Mouse (Mus musculus): ENCODE measurements around the gene Olfr1497. TPM values are rescaled to one million over a fixed set of nuclear protein-coding genes. Genes with fewer than 3 reads are reported as not detected.

The Olfr1497 gene
- not detected in 2 replicates for total RNA-seq (2012; rRNA removed)
- not detected in 2 replicates for total RNA-seq (2014; rRNA removed)
- not detected in 2 replicates for polyA plus RNA-seq (2012; ENCODE audit: insufficient read length, low read depth)

DNA sequence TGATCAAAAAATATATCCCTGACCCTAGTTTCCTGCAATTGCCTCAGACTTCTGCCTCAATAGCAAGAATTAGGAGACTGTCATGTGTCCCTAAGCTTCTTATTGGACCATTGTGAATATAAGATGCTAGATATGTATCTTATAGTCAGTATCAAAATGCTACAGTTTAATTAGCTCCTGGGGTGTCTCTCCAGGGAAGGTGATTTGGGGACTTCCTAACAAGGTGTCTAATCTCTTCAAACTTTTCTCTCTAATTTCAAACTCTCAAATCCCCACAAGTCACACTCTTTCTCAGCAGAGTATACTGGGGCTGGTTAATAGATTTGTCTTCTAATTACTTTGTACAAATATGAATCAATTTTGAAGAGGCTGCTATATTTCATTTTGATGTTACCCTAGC is at the start of gene Olfr1497:
Gene Olfr1497 (minus strand): TSS at position 101 of the 400 bp plus-strand sequence.
- in situ Hi-C loops (cut with MboI; ENCODE audit: low pct_ligation_motif_present, low pct_unique_long_range_greater_than_20kb, low sequenced_read_pairs) (no loop called here), dilution Hi-C loops (cut with MboI; ENCODE audit: extremely low pct_ligation_motif_present, extremely low pct_unique_long_range_greater_than_20kb, low sequenced_read_pairs) (no loop called here)
- DNase-seq (ENCODE audit: extremely low read depth): no peak
- H3K36me3 ChIP-seq (replicated peaks in 1 of 2; ENCODE audit: control insufficient read depth in 1 of 2, insufficient read depth in 1 of 2, low read length in 1 of 2): no peaks in the 10 kb centered on the region
- no peaks in the 10 kb centered on the region for H3K9me3 ChIP-seq (replicated peaks; ENCODE audit: low read length)
- no peak within 1 kb of the TSS for H3K27ac ChIP-seq (ENCODE audit: insufficient read depth, low read depth)
- H3K4me3 ChIP-seq (replicated peaks in 1 of 3; ENCODE audit: low read depth in 2 of 3, low read length in 2 of 3, poor library complexity in 1 of 3): no peak within 1 kb of the TSS
- H3K4me2 ChIP-seq (ENCODE audit: insufficient read depth, low read depth, poor library complexity, severe bottlenecking): no peak within 1 kb of the TSS
- no peak within 1 kb of the TSS for H3K9ac ChIP-seq (ENCODE audit: insufficient read depth, low read depth)
- TF ChIP-seq CHD2 (IDR thresholded peaks at IDR 0.05; ENCODE audit: low read length) (no peak), POLR2A (IDR thresholded peaks at IDR 0.05; ENCODE audit: low read depth, low read length) (no peak), E2F4 (IDR thresholded peaks at IDR 0.05; ENCODE audit: insufficient replicate concordance, low read depth, low read length) (no peak), MXI1 (IDR thresholded peaks at IDR 0.05; ENCODE audit: low read depth, low read length) (no peak), MAX (IDR thresholded peaks at IDR 0.05; ENCODE audit: low read length) (no peak), MYC (IDR thresholded peaks at IDR 0.05; ENCODE audit: low read depth, low read length) (no peak)
- H3K79me2 ChIP-seq (replicated peaks; ENCODE audit: control insufficient read depth, extremely low read depth, insufficient read depth, poor library complexity, severe bottlenecking): no peaks in the 10 kb centered on the region
- no peaks in the 10 kb centered on the region for H3K4me1 ChIP-seq (ENCODE audit: control insufficient read depth in 1 of 2, insufficient read depth in 2 of 2)
- no peaks in the 10 kb centered on the region for H3K27me3 ChIP-seq (replicated peaks)

DNA sequence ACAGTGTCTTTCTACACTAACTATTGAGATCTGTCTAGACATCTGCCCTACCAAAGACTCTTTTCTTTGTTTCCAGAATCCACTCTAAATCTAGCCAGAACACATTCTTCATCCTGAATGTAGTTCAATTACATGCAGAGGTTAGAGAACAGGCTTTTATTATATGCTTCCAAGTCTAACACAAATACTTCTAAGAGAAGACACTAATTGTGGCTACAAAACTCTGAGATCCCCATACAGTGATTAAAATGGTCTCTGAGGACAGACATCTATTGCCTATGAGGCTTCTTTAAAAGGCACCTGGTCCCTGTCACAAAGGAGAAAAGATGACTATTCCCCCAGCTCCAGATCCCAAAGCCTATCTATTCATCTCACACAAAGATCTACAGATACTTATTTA is 32.4 kb upstream of the Olfr1497 start, which contains the start of gene Olfr1500:
Gene Olfr1500 (minus strand): TSS at position 101 of the 400 bp plus-strand sequence.
- no peaks in the 10 kb centered on the region for H3K9me3 ChIP-seq (replicated peaks; ENCODE audit: low read length)
- in situ Hi-C loops (cut with MboI; ENCODE audit: low pct_ligation_motif_present, low pct_unique_long_range_greater_than_20kb, low sequenced_read_pairs) (no loop called here), dilution Hi-C loops (cut with MboI; ENCODE audit: extremely low pct_ligation_motif_present, extremely low pct_unique_long_range_greater_than_20kb, low sequenced_read_pairs) (no loop called here)
- H3K4me2 ChIP-seq (ENCODE audit: insufficient read depth, low read depth, poor library complexity, severe bottlenecking): no peak within 1 kb of the TSS
- no peaks in the 10 kb centered on the region for H3K36me3 ChIP-seq (replicated peaks in 1 of 2; ENCODE audit: control insufficient read depth in 1 of 2, insufficient read depth in 1 of 2, low read length in 1 of 2)
- TF ChIP-seq UBTF (IDR thresholded peaks at IDR 0.05; ENCODE audit: low read depth, low read length) (no peak), E2F4 (IDR thresholded peaks at IDR 0.05; ENCODE audit: insufficient replicate concordance, low read depth, low read length) (no peak), CHD1 (IDR thresholded peaks at IDR 0.05; ENCODE audit: low read depth, low read length) (no peak), SIN3A (IDR thresholded peaks at IDR 0.05; ENCODE audit: low read length) (no peak), MXI1 (IDR thresholded peaks at IDR 0.05; ENCODE audit: low read depth, low read length) (no peak), MAZ (IDR thresholded peaks at IDR 0.05; ENCODE audit: low read depth, low read length) (no peak), ELF1 (IDR thresholded peaks at IDR 0.05; ENCODE audit: low read depth, low read length) (no peak), PAX5 (IDR thresholded peaks at IDR 0.05; ENCODE audit: low read length) (no peak), MYC (IDR thresholded peaks at IDR 0.05; ENCODE audit: low read depth, low read length) (no peak), GABPA (IDR thresholded peaks at IDR 0.05; ENCODE audit: insufficient replicate concordance, low read depth, low read length) (no peak)
- H3K4me3 ChIP-seq (replicated peaks in 1 of 3; ENCODE audit: low read depth in 2 of 3, low read length in 2 of 3, poor library complexity in 1 of 3): no peak within 1 kb of the TSS
- H3K4me1 ChIP-seq (ENCODE audit: control insufficient read depth in 1 of 2, insufficient read depth in 2 of 2): peaks cover 0 to 9% of the 10 kb centered on the region in 2 experiments; a peak in 1 of 4 replicates
- no peaks in the 10 kb centered on the region for H3K79me2 ChIP-seq (replicated peaks; ENCODE audit: control insufficient read depth, extremely low read depth, insufficient read depth, poor library complexity, severe bottlenecking)
- H3K27ac ChIP-seq (ENCODE audit: insufficient read depth, low read depth): no peak within 1 kb of the TSS
- DNase-seq (ENCODE audit: extremely low read depth): no peak
- H3K27me3 ChIP-seq (replicated peaks): no peaks in the 10 kb centered on the region
- H3K9ac ChIP-seq (ENCODE audit: insufficient read depth, low read depth): no peak within 1 kb of the TSS

DNA sequence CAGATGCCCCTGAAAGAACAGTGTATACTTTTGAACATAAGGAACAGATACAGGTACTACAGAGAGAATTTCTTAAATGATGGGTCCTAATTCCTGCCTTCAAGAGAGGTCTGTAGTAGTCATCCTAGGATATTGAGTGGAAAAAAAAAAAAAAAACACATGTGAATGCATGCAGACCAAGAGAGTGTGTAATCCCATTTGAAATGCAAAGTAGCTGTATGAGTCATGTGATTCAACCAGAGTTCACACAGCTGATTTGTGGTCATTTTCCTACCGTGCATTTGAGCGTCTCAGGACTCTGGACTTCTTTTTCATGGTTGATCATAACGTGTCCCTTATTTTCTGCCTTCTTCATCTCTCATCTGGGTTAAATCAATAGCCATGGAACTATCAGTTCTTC is 30.4 kb upstream of the Olfr1497 start:
- in situ Hi-C loops (cut with MboI; ENCODE audit: low pct_ligation_motif_present, low pct_unique_long_range_greater_than_20kb, low sequenced_read_pairs): no loop called here
- TF ChIP-seq BHLHE40 (IDR thresholded peaks at IDR 0.05; ENCODE audit: low read depth, low read length) (peak; percentile 51; the same call in 1 of the 2 replicates), USF1 (IDR thresholded peaks at IDR 0.05; ENCODE audit: low read depth, low read length) (no peak), ETS1 (conservative IDR thresholded peaks at IDR 0.05; ENCODE audit: low read depth, low read length) (peak; percentile 44), ZNF384 (IDR thresholded peaks at IDR 0.05; ENCODE audit: low read depth, low read length) (peak; percentile 70), EP300 (IDR thresholded peaks at IDR 0.05; ENCODE audit: low read length) (peak; percentile 37; the same call in 1 of the 2 replicates)

More for the DNA sequence above, 30.4 kb upstream of the Olfr1497 start:
- DNase-seq (ENCODE audit: extremely low read depth): peak; percentile 32
- H3K36me3 ChIP-seq (replicated peaks in 1 of 2; ENCODE audit: control insufficient read depth in 1 of 2, insufficient read depth in 1 of 2, low read length in 1 of 2): no peaks in the 10 kb centered on the region
- H3K4me1 ChIP-seq (ENCODE audit: control insufficient read depth in 1 of 2, insufficient read depth in 2 of 2): peaks cover 0 to 5% of the 10 kb centered on the region in 2 experiments; a peak in 1 of 4 replicates
- H3K9ac ChIP-seq (ENCODE audit: insufficient read depth, low read depth): no peak overlapping the region
- dilution Hi-C loops (cut with MboI; ENCODE audit: extremely low pct_ligation_motif_present, extremely low pct_unique_long_range_greater_than_20kb, low sequenced_read_pairs): no loop called here
- no peaks in the 10 kb centered on the region for H3K9me3 ChIP-seq (replicated peaks; ENCODE audit: low read length)
- no peaks in the 10 kb centered on the region for H3K27me3 ChIP-seq (replicated peaks)
- H3K27ac ChIP-seq (ENCODE audit: insufficient read depth, low read depth): no peak overlapping the region
- no peaks in the 10 kb centered on the region for H3K79me2 ChIP-seq (replicated peaks; ENCODE audit: control insufficient read depth, extremely low read depth, insufficient read depth, poor library complexity, severe bottlenecking)
- no peak overlapping the region for H3K4me2 ChIP-seq (ENCODE audit: insufficient read depth, low read depth, poor library complexity, severe bottlenecking)
- no peak overlapping the region for H3K4me3 ChIP-seq (replicated peaks in 1 of 3; ENCODE audit: low read depth in 2 of 3, low read length in 2 of 3, poor library complexity in 1 of 3)

Data from CH12.LX (cell line).